Mouse (Mus musculus): Measurements from ENCODE around the gene Dvl2. TPM values are rescaled to one million over a fixed set of nuclear protein-coding genes. Genes with fewer than 3 reads are reported as not detected.
"Not testable (repeated sequence)": the region's sequence is repeated elsewhere in the genome, so short reads cannot be mapped to it uniquely, and the experiment has no call there.

The Dvl2 gene
- polyA plus RNA-seq (2014; fragmentation: Nextera tagmentation; extraction: Ambion mirVana), result 17.9 and 20.9 TPM in 2 replicates

DNA sequence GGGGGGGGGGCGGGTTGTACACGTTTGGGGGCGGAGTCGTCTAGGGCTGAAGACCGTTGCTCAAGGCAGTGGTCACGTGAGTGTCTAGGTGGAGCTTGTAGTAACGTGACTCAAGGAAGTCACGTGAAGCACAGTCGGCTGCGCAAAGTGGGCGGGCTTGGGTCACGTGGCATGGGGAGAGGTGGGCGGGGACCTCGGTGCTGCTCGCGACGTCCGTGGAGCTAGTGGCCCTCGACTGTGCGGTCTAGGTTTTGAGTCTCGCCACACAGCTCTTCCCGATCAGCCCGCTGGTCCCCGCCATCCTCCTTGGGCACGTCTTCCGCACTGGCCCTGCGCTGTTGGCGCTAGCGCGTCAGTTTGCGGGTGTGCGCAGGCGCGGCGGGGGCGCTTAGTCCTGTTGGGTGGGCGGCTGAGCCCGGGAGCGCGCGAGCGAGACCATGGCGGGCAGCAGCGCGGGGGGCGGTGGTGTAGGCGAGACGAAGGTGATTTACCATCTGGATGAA lies at the start of gene Dvl2:
Dvl2 (plus strand) TSS at position 200 of the 503 bp plus-strand sequence.
- DNase-seq (ENCODE audit: low spot score) (peak; percentile 91), ATAC-seq (ENCODE audit: low FRiP score) (peak; percentile 58)
- H3K9me3 ChIP-seq (ENCODE audit: control insufficient read depth, low read length), result no peaks in the 10 kb centered on the region
- H3K27me3 ChIP-seq (ENCODE audit: control insufficient read depth, insufficient read depth, low read length), result no peaks in the 10 kb centered on the region
- peak within 1 kb of the TSS; percentile 84 for H3K4me2 ChIP-seq (replicated peaks)
- peak within 1 kb of the TSS; percentile 78 for H3K4me3 ChIP-seq (replicated peaks; ENCODE audit: low read length)
- peak within 1 kb of the TSS; percentile 87 for H3K9ac ChIP-seq
- H3K36me3 ChIP-seq (replicated peaks; ENCODE audit: control insufficient read depth, insufficient read depth), result peaks cover 32% of the 10 kb centered on the region
- under 1% methylated on average over 48 of the region's 48 CpGs for WGBS
- peaks cover 37% of the 10 kb centered on the region for H3K4me1 ChIP-seq (replicated peaks; ENCODE audit: control insufficient read depth, insufficient read depth, low read length)
- H3K27ac ChIP-seq, result peak within 1 kb of the TSS; percentile 97

DNA sequence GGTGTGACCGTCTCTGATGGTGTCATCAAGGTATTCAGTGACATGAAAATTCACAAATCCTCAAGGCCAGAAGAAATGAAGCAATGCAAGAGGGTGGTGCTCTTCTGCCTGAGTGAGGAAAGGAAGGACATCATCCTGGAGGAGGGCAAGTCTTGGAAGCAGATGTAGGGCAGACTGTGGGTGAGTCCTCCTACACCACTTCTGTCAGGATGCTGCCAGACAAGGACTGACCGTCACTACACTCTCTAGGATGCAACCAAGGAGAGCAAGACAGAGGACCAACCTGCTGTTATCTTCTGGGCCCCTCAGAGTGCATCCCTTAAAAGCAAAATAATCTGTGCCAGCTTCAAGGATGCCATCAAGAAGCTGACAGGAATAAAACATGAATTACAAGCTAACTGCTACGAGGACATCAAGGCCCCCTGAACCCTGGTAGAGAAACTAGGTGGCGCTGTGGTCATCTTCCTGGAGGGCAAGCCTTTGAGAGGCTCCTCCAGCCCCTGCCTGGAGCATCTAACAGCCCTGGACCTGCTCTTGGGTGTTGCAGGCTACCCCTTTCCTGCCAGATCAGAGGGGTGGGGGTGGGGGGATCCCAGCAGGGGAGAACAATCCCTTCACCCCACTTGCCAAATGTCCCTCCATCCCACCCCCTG lies 49.5 kb upstream of the Dvl2 start:
- DNase-seq (ENCODE audit: low spot score) (no peak), ATAC-seq (ENCODE audit: low FRiP score) (no peak)
- Histone ChIP-seq H3K4me2 (replicated peaks) (no peak overlapping the region), H3K9ac (no peak overlapping the region), H3K4me3 (replicated peaks; ENCODE audit: low read length) (no peak overlapping the region), H3K36me3 (replicated peaks; ENCODE audit: control insufficient read depth, insufficient read depth) (no peaks in the 10 kb centered on the region), H3K4me1 (replicated peaks; ENCODE audit: control insufficient read depth, insufficient read depth, low read length) (peaks cover 6% of the 10 kb centered on the region; the same call in 1 of the 2 replicates), H3K9me3 (ENCODE audit: control insufficient read depth, low read length) (no peaks in the 10 kb centered on the region), H3K27me3 (ENCODE audit: control insufficient read depth, insufficient read depth, low read length) (peaks cover 13% of the 10 kb centered on the region), H3K27ac (no peak overlapping the region)
- 47% methylated on average over 4 of the region's 4 CpGs for WGBS

DNA sequence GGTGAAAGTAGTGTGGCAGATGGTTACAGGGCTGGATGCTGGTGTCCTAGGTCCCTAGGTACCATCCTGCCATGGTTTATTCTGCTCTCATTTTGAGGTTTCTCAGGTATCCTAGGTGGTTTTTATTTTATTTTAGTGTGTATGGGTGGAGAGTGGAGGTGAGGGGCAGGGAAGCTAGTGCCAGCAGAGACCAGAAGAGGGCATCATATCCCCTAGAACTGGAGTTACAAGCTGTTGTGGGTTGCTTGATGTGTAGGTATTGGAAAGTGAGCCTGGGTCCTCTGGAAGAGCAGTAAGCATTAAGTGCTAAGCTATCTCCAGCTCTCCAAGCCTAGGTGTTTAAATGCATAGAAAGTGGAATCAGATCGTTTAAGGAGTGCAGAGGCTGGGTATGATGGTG lies 48.1 kb upstream of the Dvl2 start:
- Histone ChIP-seq H3K4me2 (replicated peaks) (no peak overlapping the region), H3K9me3 (ENCODE audit: control insufficient read depth, low read length) (no peaks in the 10 kb centered on the region), H3K36me3 (replicated peaks; ENCODE audit: control insufficient read depth, insufficient read depth) (no peaks in the 10 kb centered on the region), H3K27me3 (ENCODE audit: control insufficient read depth, insufficient read depth, low read length) (peaks cover 10% of the 10 kb centered on the region), H3K9ac (no peak overlapping the region), H3K27ac (no peak overlapping the region), H3K4me1 (replicated peaks; ENCODE audit: control insufficient read depth, insufficient read depth, low read length) (peaks cover 6% of the 10 kb centered on the region; the same call in 1 of the 2 replicates), H3K4me3 (replicated peaks; ENCODE audit: low read length) (no peak overlapping the region)
- ATAC-seq (ENCODE audit: low FRiP score) (no peak), DNase-seq (ENCODE audit: low spot score) (no peak)
- WGBS, result 39% methylated on average over 1 of the region's 1 CpGs

DNA sequence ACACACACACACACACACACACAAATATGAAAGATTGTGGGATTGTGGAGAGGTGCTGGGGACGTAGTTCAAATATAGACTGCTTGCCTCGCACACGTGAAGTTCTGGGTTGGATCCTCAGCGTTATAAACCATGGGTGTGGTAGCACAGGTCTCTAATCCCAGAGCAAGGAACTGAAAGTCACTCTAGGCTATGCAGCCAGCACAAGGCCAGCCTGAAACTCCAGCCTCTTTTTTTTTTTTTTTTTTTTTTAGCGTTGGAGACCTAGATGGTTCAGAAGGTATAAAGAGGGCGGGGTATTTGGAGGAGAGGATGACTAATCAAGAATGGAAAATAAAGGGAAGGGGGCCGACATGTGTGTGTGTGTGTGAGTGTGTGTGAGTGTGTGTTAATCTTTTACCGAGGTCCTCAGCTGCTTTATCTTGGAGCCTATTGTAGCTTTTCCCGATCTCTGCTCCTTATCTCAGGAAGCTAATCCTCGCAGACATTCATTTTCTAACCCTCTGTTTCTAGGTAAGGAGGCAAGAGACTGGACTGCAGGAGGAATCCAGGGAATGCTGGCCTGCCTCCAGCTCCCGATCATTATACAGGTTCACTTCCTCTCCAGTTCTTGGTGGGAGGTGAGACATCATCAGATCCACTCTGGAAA lies 47.0 kb upstream of the Dvl2 start:
- no peak overlapping the region for H3K4me3 ChIP-seq (replicated peaks; ENCODE audit: low read length)
- DNase-seq (ENCODE audit: low spot score) (no peak), ATAC-seq (ENCODE audit: low FRiP score) (no peak)
- H3K4me1 ChIP-seq (replicated peaks; ENCODE audit: control insufficient read depth, insufficient read depth, low read length), result peaks cover 4% of the 10 kb centered on the region; the same call in 1 of the 2 replicates
- no peak overlapping the region for H3K27ac ChIP-seq
- no peaks in the 10 kb centered on the region for H3K9me3 ChIP-seq (ENCODE audit: control insufficient read depth, low read length)
- peaks cover 4% of the 10 kb centered on the region for H3K27me3 ChIP-seq (ENCODE audit: control insufficient read depth, insufficient read depth, low read length)
- no peaks in the 10 kb centered on the region for H3K36me3 ChIP-seq (replicated peaks; ENCODE audit: control insufficient read depth, insufficient read depth)
- H3K4me2 ChIP-seq (replicated peaks), result no peak overlapping the region
- 74% methylated on average over 11 of the region's 11 CpGs for WGBS
- H3K9ac ChIP-seq, result no peak overlapping the region

DNA sequence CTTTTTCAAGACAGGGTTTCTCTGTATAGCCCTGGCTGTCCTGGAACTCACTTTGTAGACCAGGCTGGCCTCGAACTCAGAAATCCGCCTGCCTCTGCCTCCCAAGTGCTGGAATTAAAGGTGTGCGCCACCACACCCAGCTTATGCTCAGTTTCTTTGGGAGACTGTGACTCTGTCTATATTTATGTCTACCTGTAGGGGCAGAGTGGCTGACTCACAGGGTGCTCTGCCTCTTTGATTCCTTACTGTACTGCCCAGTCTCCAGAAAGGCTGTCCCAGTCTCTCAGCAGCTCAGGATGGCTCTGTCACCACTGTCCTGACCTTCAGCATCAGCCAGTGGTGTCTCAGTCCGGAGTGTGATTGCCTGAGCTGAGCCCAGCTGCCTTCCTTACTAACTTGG lies 44.8 kb upstream of the Dvl2 start:
- H3K9me3 ChIP-seq (ENCODE audit: control insufficient read depth, low read length); ATAC-seq (ENCODE audit: low FRiP score): not testable (repeated sequence)
- WGBS, result 70% methylated on average over 4 of the region's 4 CpGs

DNA sequence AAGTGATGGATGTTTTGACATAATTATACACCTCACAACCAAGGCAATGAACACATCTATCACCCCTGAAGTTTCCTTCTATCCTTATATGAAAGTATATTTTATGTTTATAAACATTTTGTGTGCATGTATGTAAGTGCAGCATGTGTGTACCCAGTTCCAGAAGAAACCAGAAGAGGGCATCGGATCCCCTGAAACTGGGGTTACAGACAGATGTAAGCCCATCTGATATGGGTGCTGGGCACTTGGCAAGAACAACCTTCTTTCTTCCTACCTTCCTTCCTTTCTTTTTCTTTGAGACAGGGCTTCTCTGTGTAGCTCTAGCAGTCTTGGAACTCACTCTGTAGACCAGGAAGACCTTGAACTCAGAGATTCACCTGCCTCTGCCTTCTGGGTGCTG lies 44.2 kb upstream of the Dvl2 start:
- H3K36me3 ChIP-seq (replicated peaks; ENCODE audit: control insufficient read depth, insufficient read depth), result no peaks in the 10 kb centered on the region
- no peak overlapping the region for H3K9ac ChIP-seq
- H3K27me3 ChIP-seq (ENCODE audit: control insufficient read depth, insufficient read depth, low read length), result peaks cover 2% of the 10 kb centered on the region; the same call in 1 of the 2 replicates
- H3K4me1 ChIP-seq (replicated peaks; ENCODE audit: control insufficient read depth, insufficient read depth, low read length), result no peaks in the 10 kb centered on the region
- no peak overlapping the region for H3K27ac ChIP-seq
- ATAC-seq (ENCODE audit: low FRiP score) (no peak), DNase-seq (ENCODE audit: low spot score) (no peak)
- 75% methylated on average over 1 of the region's 1 CpGs for WGBS
- H3K9me3 ChIP-seq (ENCODE audit: control insufficient read depth, low read length), result no peaks in the 10 kb centered on the region
- no peak overlapping the region for H3K4me3 ChIP-seq (replicated peaks; ENCODE audit: low read length)
- H3K4me2 ChIP-seq (replicated peaks), result no peak overlapping the region

More for the DNA sequence above, 44.8 kb upstream of the Dvl2 start:
- not testable (repeated sequence) for DNase-seq (ENCODE audit: low spot score); H3K27me3 ChIP-seq (ENCODE audit: control insufficient read depth, insufficient read depth, low read length); H3K4me1 ChIP-seq (replicated peaks; ENCODE audit: control insufficient read depth, insufficient read depth, low read length); H3K9ac ChIP-seq; H3K27ac ChIP-seq; H3K36me3 ChIP-seq (replicated peaks; ENCODE audit: control insufficient read depth, insufficient read depth); H3K4me3 ChIP-seq (replicated peaks; ENCODE audit: low read length); H3K4me2 ChIP-seq (replicated peaks)

DNA sequence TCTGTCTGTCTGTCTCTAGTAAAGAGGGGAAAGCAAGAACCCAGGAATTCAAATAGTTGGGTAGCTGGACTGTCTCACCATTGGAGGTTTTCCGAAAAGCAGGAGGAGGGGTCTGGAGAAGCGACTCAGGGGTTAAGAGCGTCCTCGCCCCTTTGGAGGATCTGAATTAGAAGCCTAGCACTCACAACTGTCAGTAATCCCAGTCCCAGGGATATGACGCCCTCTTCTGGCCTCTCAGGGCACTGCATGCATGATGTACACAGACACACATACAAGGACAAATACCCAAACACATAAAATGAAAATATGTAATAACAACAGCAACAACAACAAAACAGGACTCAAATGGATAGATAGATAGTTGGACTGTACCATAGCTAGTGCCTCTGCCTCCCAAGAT lies 39.8 kb upstream of the Dvl2 start:
- H3K4me3 ChIP-seq (replicated peaks; ENCODE audit: low read length), result no peak overlapping the region
- 28% methylated on average over 5 of the region's 5 CpGs for WGBS
- DNase-seq (ENCODE audit: low spot score) (no peak), ATAC-seq (ENCODE audit: low FRiP score) (no peak)
- H3K9me3 ChIP-seq (ENCODE audit: control insufficient read depth, low read length), result no peaks in the 10 kb centered on the region
- H3K27me3 ChIP-seq (ENCODE audit: control insufficient read depth, insufficient read depth, low read length), result peaks cover 46% of the 10 kb centered on the region
- no peaks in the 10 kb centered on the region for H3K36me3 ChIP-seq (replicated peaks; ENCODE audit: control insufficient read depth, insufficient read depth)
- H3K27ac ChIP-seq, result no peak overlapping the region
- H3K9ac ChIP-seq, result no peak overlapping the region
- H3K4me2 ChIP-seq (replicated peaks), result no peak overlapping the region
- H3K4me1 ChIP-seq (replicated peaks; ENCODE audit: control insufficient read depth, insufficient read depth, low read length), result 0 out of 2 replicates have a peak, but pooled peaks cover 2% of the 10 kb centered on the region

DNA sequence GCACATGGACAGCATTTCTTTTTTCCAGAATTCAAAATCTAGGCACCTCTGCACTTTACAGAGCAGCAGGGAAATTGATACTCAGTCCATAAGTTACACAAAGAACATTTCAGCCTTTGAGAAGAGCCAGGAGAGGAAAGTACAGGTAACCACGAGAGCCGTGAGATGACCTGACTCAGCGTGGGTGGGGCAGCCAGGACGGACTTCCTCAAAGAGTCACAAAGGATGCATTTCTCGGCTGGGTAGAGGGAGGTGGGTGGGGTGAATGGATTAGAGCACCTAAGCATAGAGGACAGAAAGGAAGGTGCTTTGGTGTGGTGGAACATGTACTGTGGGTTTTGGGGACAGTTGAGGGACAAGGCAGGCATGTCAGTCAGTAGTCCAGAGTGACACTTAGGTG lies 38.6 kb upstream of the Dvl2 start:
- Histone ChIP-seq H3K36me3 (replicated peaks; ENCODE audit: control insufficient read depth, insufficient read depth) (no peaks in the 10 kb centered on the region), H3K4me3 (replicated peaks; ENCODE audit: low read length) (no peak overlapping the region), H3K9me3 (ENCODE audit: control insufficient read depth, low read length) (no peaks in the 10 kb centered on the region), H3K27ac (no peak overlapping the region), H3K4me2 (replicated peaks) (no peak overlapping the region), H3K27me3 (ENCODE audit: control insufficient read depth, insufficient read depth, low read length) (peaks cover 58% of the 10 kb centered on the region), H3K9ac (no peak overlapping the region), H3K4me1 (replicated peaks; ENCODE audit: control insufficient read depth, insufficient read depth, low read length) (0 out of 2 replicates have a peak, but pooled peaks cover 7% of the 10 kb centered on the region)
- 51% methylated on average over 5 of the region's 5 CpGs for WGBS
- ATAC-seq (ENCODE audit: low FRiP score) (no peak), DNase-seq (ENCODE audit: low spot score) (no peak)

DNA sequence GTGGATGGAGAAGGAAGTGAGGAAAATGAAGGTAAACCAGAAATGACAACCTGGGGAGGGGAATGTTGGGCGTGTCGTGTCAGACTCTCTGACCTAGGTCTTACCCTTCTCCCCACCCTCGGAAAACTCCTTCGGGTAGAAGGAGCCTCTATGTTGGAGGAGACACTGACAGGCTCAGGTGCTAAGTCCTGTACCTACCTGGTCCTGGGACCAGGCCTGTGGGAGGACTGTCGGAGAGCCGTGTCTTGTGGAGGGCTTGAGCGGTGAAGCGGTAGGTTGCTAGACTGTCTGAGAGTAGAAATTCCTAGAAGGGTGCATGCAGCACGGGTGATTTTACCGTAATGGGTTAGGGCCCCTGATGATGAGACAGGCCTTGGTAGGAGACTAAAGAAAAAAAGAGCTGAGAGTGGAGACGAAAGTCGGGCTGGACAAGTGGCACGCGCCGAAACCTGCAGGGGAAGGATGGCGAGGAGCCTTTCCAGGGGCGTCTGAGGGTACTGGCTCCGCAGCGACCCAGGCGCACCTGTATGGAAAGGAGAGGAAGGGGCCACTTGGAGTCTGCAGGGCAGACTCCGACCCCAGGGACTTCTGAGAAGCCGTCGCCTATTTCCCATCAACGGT lies 35.6 kb upstream of the Dvl2 start, which contains the start of gene Cldn7:
Cldn7 (plus strand) TSS at position 130 of the 621 bp plus-strand sequence.
- H3K4me2 ChIP-seq (replicated peaks), result no peak within 1 kb of the TSS
- no peak within 1 kb of the TSS; the same call in 1 of the 2 replicates for H3K4me3 ChIP-seq (replicated peaks; ENCODE audit: low read length)
- no peaks in the 10 kb centered on the region for H3K9me3 ChIP-seq (ENCODE audit: control insufficient read depth, low read length)
- 12% methylated on average over 24 of the region's 24 CpGs for WGBS
- DNase-seq (ENCODE audit: low spot score) (no peak), ATAC-seq (ENCODE audit: low FRiP score) (no peak)
- H3K36me3 ChIP-seq (replicated peaks; ENCODE audit: control insufficient read depth, insufficient read depth), result peaks cover 19% of the 10 kb centered on the region
- H3K27me3 ChIP-seq (ENCODE audit: control insufficient read depth, insufficient read depth, low read length), result peaks cover 78% of the 10 kb centered on the region
- H3K27ac ChIP-seq, result no peak within 1 kb of the TSS
- 0 out of 2 replicates have a peak, but pooled peaks cover 7% of the 10 kb centered on the region for H3K4me1 ChIP-seq (replicated peaks; ENCODE audit: control insufficient read depth, insufficient read depth, low read length)
- no peak within 1 kb of the TSS for H3K9ac ChIP-seq
